Mouse (Mus musculus) megakaryocyte, embryonic 14.5 days (primary cell): ENCODE measurements at regions not wholly inside any gene's neighbourhood (a gene's known extent, or its start where the extent isn't known, plus 50 kb on each side); places are given as distances from the start of the nearest gene placed in this dataset.

Experiments
- H3K27me3 ChIP-seq: replicated peaks from 2 replicates; pipeline ENCODE3; 2012; ENCODE audit warnings: inconsistent platforms
- H3K36me3 ChIP-seq: replicated peaks from 2 replicates; pipeline ENCODE3; 2012; ENCODE audit warnings: low read length, inconsistent platforms, mixed read lengths
- H3K4me1 ChIP-seq: 2 replicates; pipeline ENCODE4 v1.6.1; 2012; ENCODE audit warnings: inconsistent platforms
- H3K4me3 ChIP-seq: replicated peaks from 2 replicates; pipeline ENCODE3; 2012; ENCODE audit warnings: moderate library complexity, mild to moderate bottlenecking, inconsistent platforms
- H3K9me3 ChIP-seq: 2 replicates; pipeline ENCODE4 v1.6.1; 2012; ENCODE audit warnings: inconsistent platforms
- FLI1 ChIP-seq: IDR thresholded peaks from 2 replicates; pipeline ENCODE4 v1.6.1; 2012; ENCODE audit warnings: low read length, inconsistent platforms, mixed read lengths
- GATA1 ChIP-seq: IDR thresholded peaks from 3 replicates; pipeline ENCODE4 v1.6.1; 2012; ENCODE audit warnings: mixed read lengths, low read length, inconsistent platforms, borderline replicate concordance

DNA sequence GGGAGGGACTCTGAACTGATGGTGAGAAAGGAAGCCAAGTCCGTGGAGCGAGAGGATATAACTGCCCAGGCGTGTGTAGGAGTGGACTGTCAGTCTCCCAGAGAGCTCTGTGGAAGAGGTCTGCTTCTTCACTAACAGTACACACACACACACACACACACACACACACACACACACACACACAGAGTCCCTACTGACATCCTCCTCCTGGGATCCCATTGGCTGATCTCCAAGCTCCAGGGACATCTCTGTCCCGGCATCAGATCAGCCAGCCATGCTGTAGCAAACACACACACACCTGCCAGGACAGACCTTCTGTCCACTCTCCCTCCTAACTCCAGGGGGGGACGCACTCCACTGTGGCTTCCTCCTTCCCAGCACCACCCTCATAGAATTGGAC lies 401.5 kb downstream of the Sox9 start:
- peaks cover 17% of the 10 kb centered on the region for H3K9me3 ChIP-seq
- no peak for TF ChIP-seq GATA1
- TF ChIP-seq FLI1, result no peak

DNA sequence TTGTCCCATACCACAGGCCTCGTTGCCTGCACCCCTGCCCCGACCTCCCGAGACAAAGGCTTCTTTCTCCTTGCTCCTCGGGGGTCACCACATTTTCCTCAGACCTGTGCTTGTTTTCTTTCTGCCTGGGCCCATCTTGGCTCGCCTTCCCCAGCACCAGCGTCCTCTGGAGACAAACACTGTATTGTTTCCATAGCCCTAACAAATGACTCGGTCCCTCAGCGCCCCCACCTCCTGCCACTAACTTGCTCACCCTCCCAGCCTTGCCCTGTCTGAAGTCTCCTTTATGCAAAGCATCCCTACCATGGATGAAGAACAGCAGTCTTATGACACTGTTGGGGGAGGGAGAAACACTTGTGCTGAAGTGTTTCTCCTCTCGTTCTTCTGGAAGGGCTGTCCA lies 402.1 kb downstream of the Sox9 start:
- H3K27me3 ChIP-seq, result peaks cover 40% of the 10 kb centered on the region
- no peak for TF ChIP-seq GATA1
- TF ChIP-seq FLI1, result no peak
- H3K36me3 ChIP-seq, result no peaks in the 10 kb centered on the region
- H3K9me3 ChIP-seq, result peaks cover 17% of the 10 kb centered on the region
- no peak overlapping the region for H3K4me3 ChIP-seq
- peaks cover 7% of the 10 kb centered on the region; the same call in 1 of the 2 replicates for H3K4me1 ChIP-seq

More for the DNA sequence above, 401.5 kb downstream of the Sox9 start:
- H3K4me1 ChIP-seq, result peaks cover 7% of the 10 kb centered on the region; the same call in 1 of the 2 replicates
- H3K4me3 ChIP-seq, result no peak overlapping the region
- H3K27me3 ChIP-seq, result peaks cover 42% of the 10 kb centered on the region
- no peaks in the 10 kb centered on the region for H3K36me3 ChIP-seq

DNA sequence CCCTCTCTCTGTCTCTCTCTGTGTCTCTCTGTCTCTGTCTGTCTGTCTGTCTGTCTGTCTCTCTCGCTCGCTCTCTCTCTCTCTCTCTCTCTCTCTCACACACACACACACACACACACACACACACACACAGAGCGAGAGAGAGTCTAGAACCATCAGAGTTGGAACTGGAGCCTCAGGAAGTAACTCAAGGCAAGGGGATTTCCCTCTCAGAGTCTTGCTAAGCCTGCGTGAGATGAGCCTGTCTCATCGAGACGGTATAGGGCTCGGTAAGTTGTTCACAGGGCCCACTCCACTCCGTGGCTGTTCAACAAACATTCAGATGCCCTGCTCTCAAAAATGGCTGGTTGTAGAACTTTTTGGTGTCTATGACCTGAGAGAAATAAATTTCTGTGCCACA lies 405.4 kb downstream of the Sox9 start:
- peaks cover 35% of the 10 kb centered on the region for H3K27me3 ChIP-seq
- peaks cover 5% of the 10 kb centered on the region for H3K9me3 ChIP-seq
- H3K4me3 ChIP-seq, result no peak overlapping the region
- no peaks in the 10 kb centered on the region for H3K4me1 ChIP-seq
- TF ChIP-seq FLI1 (no peak), GATA1 (no peak)
- H3K36me3 ChIP-seq, result no peaks in the 10 kb centered on the region

DNA sequence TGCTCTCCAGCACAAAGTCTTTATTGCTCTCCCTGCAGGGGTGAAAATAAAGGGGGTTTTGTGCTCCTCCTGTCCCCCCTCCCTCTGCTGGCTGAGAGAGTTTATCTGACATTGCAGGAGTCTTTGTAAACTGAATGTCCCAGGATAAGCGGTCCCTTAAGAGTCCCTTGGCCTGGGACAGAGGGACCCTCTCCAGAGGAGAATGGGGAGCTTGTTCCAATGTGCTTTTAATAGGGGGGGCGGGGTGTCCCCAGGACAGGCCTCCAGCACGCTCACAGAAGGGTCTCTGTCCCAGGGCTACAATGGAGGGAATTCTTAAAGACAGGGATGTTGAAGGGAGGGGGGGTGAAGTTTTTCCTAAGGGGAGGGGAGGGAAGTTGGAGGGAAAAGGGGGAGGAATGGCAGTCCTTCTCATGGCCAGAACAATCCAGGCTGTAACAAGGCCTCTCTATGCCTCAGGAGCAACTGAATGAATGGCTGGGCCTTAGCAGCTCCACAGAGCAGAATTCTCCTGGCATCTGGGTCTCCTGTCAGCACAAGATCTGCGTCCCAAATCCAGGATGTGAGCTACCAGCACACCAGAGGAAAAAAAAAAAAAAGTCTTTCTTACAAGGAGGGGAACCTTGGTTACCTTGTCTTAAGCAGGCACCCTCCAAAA lies 406.4 kb downstream of the Sox9 start:
- TF ChIP-seq FLI1 (no peak), GATA1 (no peak)

DNA sequence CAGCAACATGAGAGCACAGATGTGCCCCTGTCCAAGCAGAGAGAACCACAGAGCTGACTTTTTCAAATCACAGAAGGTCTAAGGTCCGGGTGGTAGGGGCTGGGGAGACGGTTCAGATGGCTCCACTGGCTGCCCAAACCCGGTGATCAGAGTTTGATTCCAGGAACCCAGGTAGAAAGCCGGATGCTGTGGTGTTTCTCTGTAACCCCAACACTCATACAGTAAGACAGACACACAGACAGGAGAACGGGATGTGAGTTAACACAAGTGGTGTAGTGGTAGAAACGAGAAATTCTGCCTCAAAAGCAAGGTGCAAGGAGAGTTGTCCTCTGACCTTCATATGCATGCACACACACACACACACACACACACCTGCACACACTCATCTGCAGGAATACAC lies 408.0 kb downstream of the Sox9 start:
- TF ChIP-seq FLI1, result no peak
- no peak for TF ChIP-seq GATA1
- H3K4me1 ChIP-seq, result no peaks in the 10 kb centered on the region
- H3K36me3 ChIP-seq, result no peaks in the 10 kb centered on the region
- 0 out of 2 replicates have a peak, but pooled peaks cover 8% of the 10 kb centered on the region for H3K9me3 ChIP-seq
- H3K27me3 ChIP-seq, result peaks cover 34% of the 10 kb centered on the region
- H3K4me3 ChIP-seq, result no peak overlapping the region

More for the DNA sequence above, 406.4 kb downstream of the Sox9 start:
- no peak overlapping the region for H3K4me3 ChIP-seq
- 0 out of 2 replicates have a peak, but pooled peaks cover 8% of the 10 kb centered on the region for H3K9me3 ChIP-seq
- peaks cover 37% of the 10 kb centered on the region for H3K27me3 ChIP-seq
- H3K36me3 ChIP-seq, result no peaks in the 10 kb centered on the region
- no peaks in the 10 kb centered on the region for H3K4me1 ChIP-seq

DNA sequence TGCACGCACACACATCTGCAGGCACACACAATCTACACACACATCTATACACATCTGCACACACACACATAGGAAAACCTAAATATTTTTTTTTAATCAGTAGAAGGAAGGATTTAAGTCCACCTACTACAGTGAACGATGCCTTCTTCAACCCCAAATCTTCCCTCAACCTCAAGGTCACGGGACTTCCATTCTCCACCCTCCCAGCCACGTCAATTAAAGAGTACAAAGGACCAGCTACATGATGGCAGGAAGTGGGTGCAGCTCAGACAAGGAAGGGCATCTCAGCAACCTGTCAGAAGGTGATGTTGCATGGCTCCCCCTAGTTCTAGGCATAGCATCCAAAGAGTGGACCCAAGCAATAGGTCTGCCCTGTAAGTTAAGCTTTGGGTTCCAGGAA lies 408.5 kb downstream of the Sox9 start:
- H3K27me3 ChIP-seq, result peaks cover 36% of the 10 kb centered on the region
- no peak overlapping the region for H3K4me3 ChIP-seq
- TF ChIP-seq FLI1, result no peak
- no peak for TF ChIP-seq GATA1
- H3K9me3 ChIP-seq, result 0 out of 2 replicates have a peak, but pooled peaks cover 8% of the 10 kb centered on the region
- H3K36me3 ChIP-seq, result no peaks in the 10 kb centered on the region
- no peaks in the 10 kb centered on the region for H3K4me1 ChIP-seq

DNA sequence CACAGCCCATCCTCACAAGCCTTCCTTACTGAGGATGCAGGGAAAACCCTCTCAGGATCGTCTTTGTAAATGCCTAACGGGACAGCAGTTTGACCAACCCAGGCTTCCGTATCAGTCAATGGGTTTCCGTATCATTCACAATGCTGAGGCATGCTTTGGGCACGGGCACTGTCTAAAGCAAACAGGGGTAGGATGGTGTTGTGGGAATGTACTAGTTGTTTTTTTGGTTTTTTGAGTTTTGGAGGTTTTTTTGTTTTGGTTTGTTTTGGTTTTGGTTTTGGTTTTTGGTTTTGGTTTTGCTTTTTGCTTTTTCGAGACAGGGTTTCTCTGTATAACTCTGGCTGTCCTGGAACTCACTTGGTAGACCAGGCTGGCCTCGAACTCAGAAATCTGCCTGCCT lies 409.0 kb downstream of the Sox9 start:
- Histone ChIP-seq H3K27me3 (peaks cover 39% of the 10 kb centered on the region), H3K4me1 (no peaks in the 10 kb centered on the region), H3K36me3 (no peaks in the 10 kb centered on the region), H3K4me3 (no peak overlapping the region), H3K9me3 (0 out of 2 replicates have a peak, but pooled peaks cover 8% of the 10 kb centered on the region)
- no peak for TF ChIP-seq FLI1
- no peak for TF ChIP-seq GATA1

DNA sequence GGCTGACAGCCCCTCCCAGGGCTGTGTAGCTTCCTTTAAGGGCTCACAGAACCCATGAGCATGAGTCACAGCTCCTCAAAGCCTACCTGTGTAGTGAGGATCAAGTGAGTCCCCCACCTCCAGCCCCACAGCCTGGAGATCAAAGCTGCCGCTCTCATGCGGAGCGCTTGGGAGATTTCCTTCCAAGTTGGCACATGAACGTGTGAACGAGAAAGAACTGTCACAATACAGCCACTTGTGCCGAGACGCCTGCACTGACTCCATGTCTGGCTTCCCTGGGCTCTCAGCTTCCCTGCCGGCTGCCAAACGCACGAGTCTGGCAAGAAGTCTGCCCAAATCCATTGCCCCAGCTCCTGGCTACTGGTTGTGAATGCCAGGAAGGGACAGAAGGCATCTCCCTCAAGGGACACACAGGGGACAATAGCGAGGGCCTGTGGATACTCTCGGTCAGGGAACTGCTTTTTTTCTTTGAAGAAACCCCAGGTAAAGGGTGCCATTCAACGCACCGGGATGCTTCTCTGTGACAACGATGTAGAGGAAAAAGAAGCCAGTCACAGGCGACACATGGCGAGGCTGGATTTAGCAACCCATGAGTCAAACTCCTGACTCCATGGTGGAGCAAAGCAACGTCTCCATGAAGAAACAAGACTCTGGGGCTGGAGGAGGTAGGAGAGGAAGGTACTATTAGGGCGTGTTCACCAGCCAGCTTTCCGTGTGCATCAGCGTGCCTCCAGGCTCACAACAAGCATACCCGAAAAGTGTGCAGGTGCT lies 410.2 kb downstream of the Sox9 start:
- Histone ChIP-seq H3K4me1 (no peaks in the 10 kb centered on the region), H3K36me3 (no peaks in the 10 kb centered on the region), H3K27me3 (peaks cover 40% of the 10 kb centered on the region), H3K4me3 (peak overlapping the region; percentile 42), H3K9me3 (0 out of 2 replicates have a peak, but pooled peaks cover 8% of the 10 kb centered on the region)
- no peak for TF ChIP-seq GATA1
- no peak for TF ChIP-seq FLI1

DNA sequence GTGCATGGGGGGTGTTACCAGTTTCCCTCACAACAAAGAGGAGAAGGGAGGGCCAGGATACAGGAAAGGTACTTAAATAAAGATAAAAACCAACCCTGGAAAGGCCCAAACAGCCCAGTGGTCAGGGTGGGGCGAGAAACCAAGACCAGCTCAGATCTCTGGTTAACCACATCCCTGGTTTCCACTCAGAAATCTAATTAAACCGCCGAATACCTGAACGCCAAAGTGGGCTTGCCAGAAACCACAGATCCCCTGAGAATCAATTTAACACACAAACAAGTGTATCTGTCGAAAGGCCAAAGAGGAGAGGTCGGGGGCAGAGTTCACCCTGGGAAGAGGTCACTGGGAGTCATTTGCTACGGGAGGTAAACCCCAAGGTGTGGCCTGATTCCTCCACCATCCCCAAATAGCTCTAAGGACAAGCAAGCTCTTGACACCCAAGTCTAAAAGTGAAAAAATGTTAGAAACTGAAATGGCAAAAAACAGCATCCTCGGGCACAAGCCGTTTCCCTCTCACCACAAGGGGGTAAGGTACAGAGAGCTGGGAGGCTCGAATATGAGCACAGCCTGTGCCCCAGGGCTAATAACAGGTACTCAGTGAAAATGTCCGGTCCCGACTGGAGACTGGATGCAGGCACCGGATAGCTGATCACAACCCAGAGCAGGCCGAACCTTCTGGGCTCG lies 412.3 kb downstream of the Sox9 start:
- Histone ChIP-seq H3K4me1 (no peaks in the 10 kb centered on the region), H3K36me3 (no peaks in the 10 kb centered on the region), H3K4me3 (no peak overlapping the region), H3K27me3 (peaks cover 52% of the 10 kb centered on the region), H3K9me3 (0 out of 2 replicates have a peak, but pooled peaks cover 8% of the 10 kb centered on the region)
- no peak for TF ChIP-seq FLI1
- TF ChIP-seq GATA1, result no peak
